ENCODE assay signal across 29 mouse cellular contexts in the genomic region with DNA sequence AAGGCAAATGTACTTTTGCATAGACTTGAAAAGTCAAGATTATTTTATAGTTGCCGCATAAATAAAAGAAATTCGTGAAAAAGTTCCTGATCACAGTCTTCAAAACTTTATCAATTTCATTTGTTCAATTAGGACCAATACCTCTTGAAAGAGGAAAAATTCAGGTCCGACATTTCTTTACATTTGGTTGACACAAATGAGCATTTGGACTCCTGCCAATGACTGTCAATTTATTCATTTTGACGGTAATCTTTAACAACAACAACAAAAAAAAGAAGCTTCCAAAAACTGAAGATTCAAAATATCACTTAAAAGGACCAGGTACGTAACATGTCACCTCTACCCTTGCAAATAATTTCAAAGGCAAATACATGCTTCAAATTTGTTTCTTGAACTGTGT. TPM values are rescaled to one million over a fixed set of nuclear protein-coding genes. Genes with fewer than 3 reads are reported as not detected.
DNase-seq lines count a peak whose midpoint lies in the region; ATAC-seq and TF ChIP-seq lines count a peak whose summit lies in the region.
"Had no signal": no experiment of that assay in that cellular context is flagged by ENCODE, and none has a peak within 500 bp of the region (broad histone marks: within the 10 kb centered on the region; RNA-seq: fewer than 3 reads in every experiment).

No protein-coding gene starts in this region.

- peak overlapping the region; percentile 29 for H3K4me2 ChIP-seq in forebrain, embryonic 13.5 days
- peak overlapping the region; percentile 25 for H3K4me2 ChIP-seq in forebrain, embryonic 15.5 days (replicated peaks)
- H3K4me2 ChIP-seq in forebrain, embryonic 16.5 days (ENCODE audit: low read length): no peak overlapping the region
- H3K4me2 ChIP-seq: embryonic facial prominence, embryonic 13.5 days; embryonic facial prominence, embryonic 15.5 days had no signal

- no peak for TF ChIP-seq CTCF in layer of hippocampus, adult 2 months (conservative IDR thresholded peaks at IDR 0.05)

- H3K4me1 ChIP-seq in forebrain, embryonic 13.5 days: peaks cover 83% of the 10 kb centered on the region
- H3K4me1 ChIP-seq in forebrain, embryonic 10.5 days: peaks cover 74% of the 10 kb centered on the region
- peaks cover 81% of the 10 kb centered on the region for H3K4me1 ChIP-seq in forebrain, embryonic 15.5 days
- H3K4me1 ChIP-seq in forebrain, embryonic 16.5 days (replicated peaks; ENCODE audit: control insufficient read depth, insufficient read depth, low read length): peaks cover 41% of the 10 kb centered on the region

- WGBS in forebrain, embryonic 13.5 days: 31% methylated on average over 5 of the region's 5 CpGs
- 86% methylated on average over 5 of the region's 5 CpGs for WGBS in forebrain, embryonic 10.5 days
- WGBS in forebrain, embryonic 15.5 days: 23% methylated on average over 5 of the region's 5 CpGs
- 21% methylated on average over 5 of the region's 5 CpGs for WGBS in forebrain, embryonic 16.5 days

- no peak overlapping the region for H3K27ac ChIP-seq in forebrain, embryonic 13.5 days
- no peak overlapping the region for H3K27ac ChIP-seq in forebrain, embryonic 10.5 days
- no peak overlapping the region for H3K27ac ChIP-seq in forebrain, embryonic 15.5 days (replicated peaks)
- no peak overlapping the region for H3K27ac ChIP-seq in forebrain, embryonic 16.5 days (ENCODE audit: low read length)
- peak overlapping the region; percentile 98 for H3K27ac ChIP-seq in layer of hippocampus, adult 2 months
- H3K27ac ChIP-seq: embryonic facial prominence, embryonic 13.5 days; embryonic facial prominence, embryonic 15.5 days had no signal

- no peak overlapping the region for H3K9ac ChIP-seq in forebrain, embryonic 13.5 days
- no peak overlapping the region for H3K9ac ChIP-seq in forebrain, embryonic 15.5 days (replicated peaks)
- H3K9ac ChIP-seq in forebrain, embryonic 16.5 days (replicated peaks; ENCODE audit: low read depth, low read length): no peak overlapping the region
- H3K9ac ChIP-seq: embryonic facial prominence, embryonic 13.5 days; embryonic facial prominence, embryonic 15.5 days had no signal

- H3K27me3 ChIP-seq in forebrain, embryonic 13.5 days: no peaks in the 10 kb centered on the region
- H3K27me3 ChIP-seq in forebrain, embryonic 10.5 days (ENCODE audit: poor library complexity, severe bottlenecking): peaks cover 40% of the 10 kb centered on the region
- no peaks in the 10 kb centered on the region for H3K27me3 ChIP-seq in forebrain, embryonic 15.5 days
- no peaks in the 10 kb centered on the region for H3K27me3 ChIP-seq in forebrain, embryonic 16.5 days (replicated peaks; ENCODE audit: control insufficient read depth, insufficient read depth, low read length)
- H3K27me3 ChIP-seq: CH12.LX had no signal

- no peak for DNase-seq in forebrain, embryonic 10.5 days (ENCODE audit: extremely low spot score, low spot score)
- DNase-seq in layer of hippocampus, adult 2 months (ENCODE audit: low spot score in 2 of 2): no peak
- no peak for DNase-seq in layer of hippocampus, adult 11-12 months (ENCODE audit: low spot score)
- DNase-seq in retina, postnatal 1 day: peak; percentile 7
- DNase-seq in retina, embryonic 14.5 days (ENCODE audit: low spot score): no peak
- DNase-seq: adrenal gland, adult 8-10 months; adrenal gland, postnatal 14 days; adrenal gland, postnatal 36 days; B cell, adult 2 months; cerebellum, adult 11 months; cerebellum, adult 18-20 months; cerebellum, adult 8-10 months; cerebellum, adult 9-11 months; cerebellum, postnatal 14 days; cerebellum, postnatal 36 days; embryo, embryonic 11 days had no signal

- ATAC-seq in forebrain, embryonic 13.5 days: no peak
- no peak for ATAC-seq in forebrain, embryonic 15.5 days (replicated peaks)
- ATAC-seq in forebrain, embryonic 16.5 days: no peak
- ATAC-seq: activated CD4-positive, CD25-positive, alpha-beta regulatory T cell, adult 4 months; CD4-positive, CD25-positive, alpha-beta regulatory T cell, adult 4 months; Patski had no signal

- H3K9me3 ChIP-seq in forebrain, embryonic 13.5 days (replicated peaks): no peaks in the 10 kb centered on the region
- no peaks in the 10 kb centered on the region for H3K9me3 ChIP-seq in forebrain, embryonic 10.5 days
- H3K9me3 ChIP-seq in forebrain, embryonic 15.5 days: no peaks in the 10 kb centered on the region
- H3K9me3 ChIP-seq in forebrain, embryonic 16.5 days (ENCODE audit: control insufficient read depth, low read length): no peaks in the 10 kb centered on the region
- H3K9me3 ChIP-seq: embryonic facial prominence, embryonic 13.5 days; embryonic facial prominence, embryonic 15.5 days had no signal

- H3K4me3 ChIP-seq in forebrain, embryonic 13.5 days: 0 out of 2 replicates have a peak overlapping the region, but pooled peaks have one; percentile 9
- H3K4me3 ChIP-seq in forebrain, embryonic 10.5 days: no peak overlapping the region
- H3K4me3 ChIP-seq in forebrain, embryonic 15.5 days: no peak overlapping the region
- H3K4me3 ChIP-seq in forebrain, embryonic 16.5 days (replicated peaks; ENCODE audit: low read length): no peak overlapping the region
- H3K4me3 ChIP-seq in layer of hippocampus, adult 2 months: no peak overlapping the region
- H3K4me3 ChIP-seq: embryonic facial prominence, embryonic 13.5 days; embryonic facial prominence, embryonic 15.5 days; erythroblast, embryonic 14.5 days had no signal

- peaks cover 5% of the 10 kb centered on the region; the same call in 1 of the 2 replicates for H3K36me3 ChIP-seq in forebrain, embryonic 13.5 days (ENCODE audit: poor library complexity, severe bottlenecking)
- no peaks in the 10 kb centered on the region; the same call in 1 of the 2 replicates for H3K36me3 ChIP-seq in forebrain, embryonic 10.5 days (replicated peaks)
- no peaks in the 10 kb centered on the region for H3K36me3 ChIP-seq in forebrain, embryonic 15.5 days
- H3K36me3 ChIP-seq in forebrain, embryonic 16.5 days (ENCODE audit: control insufficient read depth, insufficient read depth): no peaks in the 10 kb centered on the region
- H3K36me3 ChIP-seq: embryonic facial prominence, embryonic 13.5 days; embryonic facial prominence, embryonic 15.5 days; G1E had no signal

RNA-seq across cellular contexts. Expression of gene Pou3f3, which starts 13.8 kb away (rescaled TPM):
- 37.1 and 44.2 TPM in 2 replicates for polyA plus RNA-seq in forebrain, embryonic 13.5 days (2015; fragmentation: Nextera tagmentation; extraction: Ambion mirVana)
- polyA plus RNA-seq in forebrain, embryonic 10.5 days (2016; fragmentation: Nextera tagmentation; extraction: Ambion mirVana): 13.4 and 14.4 TPM in 2 replicates
- polyA plus RNA-seq in forebrain, embryonic 15.5 days (2015; fragmentation: Nextera tagmentation; extraction: Ambion mirVana): 49.1 and 52.0 TPM in 2 replicates
- 41.0 and 56.6 TPM in 2 replicates for polyA plus RNA-seq in forebrain, embryonic 16.5 days (2015; fragmentation: Nextera tagmentation; extraction: Ambion mirVana)
- total RNA-seq in layer of hippocampus, adult 2 months (2021): 10 to 100 TPM; 60.7 to 66.4 TPM
- total RNA-seq: adrenal gland, adult 18-20 months; CH12.LX; common myeloid progenitor, adult 5-6 weeks had no signal
- polyA plus RNA-seq: erythroblast, embryonic 14.5 days; G1E had no signal
